Comparison of ENCODE assay signal across 22 mouse cellular contexts in the genomic region with DNA sequence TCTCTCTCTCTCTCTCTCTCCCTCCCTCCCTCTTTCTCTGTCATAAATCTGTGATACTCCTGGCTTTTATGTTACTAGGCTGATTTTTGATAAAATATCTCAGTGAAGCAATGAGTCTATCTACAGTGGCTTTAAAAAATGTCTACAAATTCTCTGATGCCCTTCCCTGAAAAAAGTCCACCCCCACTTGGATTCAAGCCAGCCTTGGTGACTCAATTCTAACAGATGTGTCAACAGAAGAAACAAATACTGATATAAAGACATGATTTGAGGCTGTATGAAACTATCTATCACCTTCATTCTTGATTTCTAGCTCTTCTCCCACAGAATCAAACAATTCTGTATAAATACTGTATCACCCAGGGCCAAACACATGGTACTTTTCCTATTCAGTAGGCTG.
A peak's percentile ranks its signal among the peaks of the same experiment; 100 is the strongest.
DNase-seq lines count a peak whose midpoint lies in the region; ATAC-seq and TF ChIP-seq lines count a peak whose summit lies in the region.
"Had no signal": no experiment of that assay in that cellular context is flagged by ENCODE, and none has a peak within 500 bp of the region (broad histone marks: within the 10 kb centered on the region; RNA-seq: fewer than 3 reads in every experiment).

No protein-coding gene starts in this region.

- peak; percentile 16 to 44 for DNase-seq in layer of hippocampus, adult 18-20 months (ENCODE audit: low spot score in 2 of 2)
- DNase-seq in layer of hippocampus, adult 11-12 months (ENCODE audit: low spot score): no peak
- no peak for DNase-seq in midbrain, embryonic 14.5 days
- peak; percentile 20 for DNase-seq in NIH3T3 (ENCODE audit: low read depth)
- peak; percentile 54 for DNase-seq in stomach, postnatal 0 days (ENCODE audit: low spot score)
- DNase-seq in heart, adult 8-10 months (ENCODE audit: low spot score): no peak
- DNase-seq: cerebellum, adult 2 months; cerebellum, postnatal 36 days; heart, adult 11 months; heart, postnatal 36 days; kidney, adult 18-20 months; lung, postnatal 4 days; right cerebral cortex, postnatal 25 days; thymus, adult 2 months had no signal

- H3K4me2 ChIP-seq in midbrain, embryonic 16.5 days (ENCODE audit: low read length): no peak overlapping the region
- H3K4me2 ChIP-seq in midbrain, embryonic 14.5 days (ENCODE audit: low read length): no peak overlapping the region
- no peak overlapping the region for H3K4me2 ChIP-seq in stomach, postnatal 0 days (replicated peaks; ENCODE audit: low read depth)
- H3K4me2 ChIP-seq: forebrain, embryonic 12.5 days; lung, embryonic 15.5 days; stomach, embryonic 15.5 days had no signal

- H3K4me1 ChIP-seq in midbrain, embryonic 16.5 days (ENCODE audit: control insufficient read depth, insufficient read depth, low read length): peaks cover 16% of the 10 kb centered on the region
- peaks cover 3% of the 10 kb centered on the region; the same call in 1 of the 2 replicates for H3K4me1 ChIP-seq in midbrain, embryonic 14.5 days (ENCODE audit: control insufficient read depth, insufficient read depth, low read length)
- no peaks in the 10 kb centered on the region for H3K4me1 ChIP-seq in stomach, postnatal 0 days (replicated peaks; ENCODE audit: control insufficient read depth, insufficient read depth)
- H3K4me1 ChIP-seq: stomach, embryonic 15.5 days had no signal

- no peaks in the 10 kb centered on the region for H3K36me3 ChIP-seq in midbrain, embryonic 16.5 days (ENCODE audit: control insufficient read depth, insufficient read depth, low read length)
- H3K36me3 ChIP-seq in midbrain, embryonic 14.5 days (ENCODE audit: control insufficient read depth, insufficient read depth, low read length): no peaks in the 10 kb centered on the region
- no peaks in the 10 kb centered on the region for H3K36me3 ChIP-seq in stomach, postnatal 0 days (ENCODE audit: control insufficient read depth, insufficient read depth, low read length)
- H3K36me3 ChIP-seq: embryonic facial prominence, embryonic 10.5 days; forebrain, embryonic 12.5 days; limb, embryonic 10.5 days; lung, embryonic 15.5 days; stomach, embryonic 15.5 days had no signal

- no peak for TF ChIP-seq EP300 in stomach, postnatal 0 days (optimal IDR thresholded peaks at IDR 0.05)

- H3K27ac ChIP-seq in midbrain, embryonic 16.5 days (ENCODE audit: low read length): no peak overlapping the region; the same call in 1 of the 2 replicates
- H3K27ac ChIP-seq in midbrain, embryonic 14.5 days (replicated peaks; ENCODE audit: low read depth, low read length): no peak overlapping the region
- H3K27ac ChIP-seq in stomach, postnatal 0 days (replicated peaks): no peak overlapping the region
- H3K27ac ChIP-seq: embryonic facial prominence, embryonic 10.5 days; forebrain, embryonic 12.5 days; kidney, postnatal 0 days; limb, embryonic 10.5 days; lung, embryonic 15.5 days; stomach, embryonic 15.5 days had no signal

- no peak for TF ChIP-seq CTCF in stomach, postnatal 0 days (IDR thresholded peaks at IDR 0.05; ENCODE audit: low read depth)

- no peaks in the 10 kb centered on the region for H3K9me3 ChIP-seq in midbrain, embryonic 16.5 days (replicated peaks; ENCODE audit: control insufficient read depth, low read length, poor library complexity, severe bottlenecking)
- no peaks in the 10 kb centered on the region for H3K9me3 ChIP-seq in midbrain, embryonic 14.5 days (ENCODE audit: control insufficient read depth, low read length)
- no peaks in the 10 kb centered on the region for H3K9me3 ChIP-seq in stomach, postnatal 0 days (ENCODE audit: control insufficient read depth, low read length)
- H3K9me3 ChIP-seq: embryonic facial prominence, embryonic 10.5 days; forebrain, embryonic 12.5 days; limb, embryonic 10.5 days; lung, embryonic 15.5 days; stomach, embryonic 15.5 days had no signal

- H3K9ac ChIP-seq in midbrain, embryonic 16.5 days (ENCODE audit: low read depth, low read length): no peak overlapping the region
- no peak overlapping the region for H3K9ac ChIP-seq in midbrain, embryonic 14.5 days (replicated peaks; ENCODE audit: low read length)
- H3K9ac ChIP-seq in stomach, postnatal 0 days (ENCODE audit: low read length): no peak overlapping the region
- H3K9ac ChIP-seq: forebrain, embryonic 12.5 days; lung, embryonic 15.5 days; stomach, embryonic 15.5 days had no signal

- H3K27me3 ChIP-seq in midbrain, embryonic 16.5 days (ENCODE audit: control insufficient read depth, insufficient read depth, low read depth, low read length): no peaks in the 10 kb centered on the region
- no peaks in the 10 kb centered on the region for H3K27me3 ChIP-seq in midbrain, embryonic 14.5 days (ENCODE audit: control insufficient read depth, insufficient read depth, low read length)
- H3K27me3 ChIP-seq in stomach, postnatal 0 days (ENCODE audit: control insufficient read depth, insufficient read depth, low read length): no peaks in the 10 kb centered on the region
- H3K27me3 ChIP-seq: forebrain, embryonic 12.5 days; lung, embryonic 15.5 days; stomach, embryonic 15.5 days had no signal

- 0 out of 2 replicates have a peak, but pooled peaks have one; percentile 38 for ATAC-seq in midbrain, embryonic 16.5 days
- ATAC-seq in midbrain, embryonic 14.5 days (ENCODE audit: low FRiP score, low TSS enrichment): no peak
- ATAC-seq in stomach, postnatal 0 days (ENCODE audit: low FRiP score, low TSS enrichment): no peak

- H3K4me3 ChIP-seq in midbrain, embryonic 16.5 days (ENCODE audit: low read depth, low read length): no peak overlapping the region
- no peak overlapping the region for H3K4me3 ChIP-seq in midbrain, embryonic 14.5 days (replicated peaks; ENCODE audit: low read depth, low read length)
- H3K4me3 ChIP-seq in stomach, postnatal 0 days (ENCODE audit: low read depth, low read length): no peak overlapping the region
- H3K4me3 ChIP-seq: embryonic facial prominence, embryonic 10.5 days; forebrain, embryonic 12.5 days; limb, embryonic 10.5 days; lung, embryonic 15.5 days; myocyte; stomach, embryonic 15.5 days had no signal

Comparison
In these comparisons a context has a peak if more than half of its experiments do, and no peak if none do; other contexts are left out.
1. DNase-seq: peak in layer of hippocampus, adult 18-20 months (2 of 2), NIH3T3 (single experiment) and stomach, postnatal 0 days (single experiment); none in layer of hippocampus, adult 11-12 months (single experiment), midbrain, embryonic 14.5 days (single experiment) and heart, adult 8-10 months (single experiment).